Mouse (Mus musculus) cerebellum, adult 9-10 months (tissue): ENCODE results near the gene Cnbd2.
"Not testable (repeated sequence)": the region's sequence is repeated elsewhere in the genome, so short reads cannot be mapped to it uniquely, and the experiment has no call there.

ENCODE experiments used
- DNase-seq: peaks from one replicate; pipeline ENCODE4 v3.0.0; 2022

Gene Cnbd2

GRCm38 (mm10) chr2:156393155-156393828 is 81.2 kb downstream of the Cnbd2 start:
- DNase-seq = no peak

- peak; percentile 9 for DNase-seq
Observed at GRCm38 (mm10) chr2:156394282-156394681, 82.2 kb downstream of the Cnbd2 start.

- DNase-seq = no peak
Observed at GRCm38 (mm10) chr2:156396096-156396495, 84.0 kb downstream of the Cnbd2 start.

- DNase-seq = no peak
Observed at GRCm38 (mm10) chr2:156397988-156398387, 85.9 kb downstream of the Cnbd2 start.

GRCm38 (mm10) chr2:156399485-156399884 is 87.4 kb downstream of the Cnbd2 start:
- no peak for DNase-seq

- DNase-seq = no peak
Observed at GRCm38 (mm10) chr2:156401331-156401730, 89.2 kb downstream of the Cnbd2 start.

GRCm38 (mm10) chr2:156402036-156402435 is 89.9 kb downstream of the Cnbd2 start:
- DNase-seq = no peak

- no peak for DNase-seq
Observed at GRCm38 (mm10) chr2:156406987-156407386, 94.9 kb downstream of the Cnbd2 start.

- DNase-seq = no peak
Observed at GRCm38 (mm10) chr2:156408168-156408567, 96.1 kb downstream of the Cnbd2 start.

- not testable (repeated sequence) for DNase-seq
Observed at GRCm38 (mm10) chr2:156411348-156411747, 99.2 kb downstream of the Cnbd2 start.

- no peak for DNase-seq
Observed at GRCm38 (mm10) chr2:156414996-156415395, 102.9 kb downstream of the Cnbd2 start.

GRCm38 (mm10) chr2:156415674-156416073 is 103.6 kb downstream of the Cnbd2 start:
- DNase-seq = no peak

- no peak for DNase-seq
Observed at GRCm38 (mm10) chr2:156417194-156417593, 105.1 kb downstream of the Cnbd2 start.

GRCm38 (mm10) chr2:156418467-156418866 is 106.4 kb downstream of the Cnbd2 start:
- DNase-seq = no peak

GRCm38 (mm10) chr2:156420327-156420693 is 108.2 kb downstream of the Cnbd2 start:
- DNase-seq = no peak

- no peak for DNase-seq
Observed at GRCm38 (mm10) chr2:156420694-156421380, 108.7 kb downstream of the Cnbd2 start, which contains the start of gene Epb41l1. TSS of gene Epb41l1 (plus strand) at chr2:156420909.

GRCm38 (mm10) chr2:156421381-156422110 is 109.4 kb downstream of the Cnbd2 start:
- DNase-seq = no peak

- DNase-seq = no peak
Observed at GRCm38 (mm10) chr2:156422631-156423030, 110.5 kb downstream of the Cnbd2 start.

GRCm38 (mm10) chr2:156423672-156424071 is 111.6 kb downstream of the Cnbd2 start:
- DNase-seq = no peak
